Mouse (Mus musculus) hindbrain, embryonic 10.5 days (tissue): ENCODE measurements around the gene Nfasc. TPM values are rescaled to one million over a fixed set of nuclear protein-coding genes. Genes with fewer than 3 reads are reported as not detected.

Experiments
- DNase-seq: peaks from one replicate; pipeline ENCODE4 v3.0.0-alpha.2; 2017; ENCODE audit warnings: low spot score
- H3K27ac ChIP-seq: fragments of 300-500 bp; sonication (generic); 2 replicates; pipeline ENCODE4 v1.5.1; 2016; ENCODE audit warnings: mild to moderate bottlenecking, moderate library complexity
- H3K27me3 ChIP-seq: fragments of 300-500 bp; sonication (generic); 2 replicates; pipeline ENCODE4 v1.6.1; 2016; ENCODE audit warnings: mild to moderate bottlenecking; ENCODE audit not compliant: poor library complexity, insufficient read depth, severe bottlenecking
- H3K36me3 ChIP-seq: fragments of 300-500 bp; sonication (generic); 2 replicates; pipeline ENCODE4 v1.6.1; 2016; ENCODE audit warnings: mild to moderate bottlenecking, moderate library complexity
- H3K4me1 ChIP-seq: fragments of 300-500 bp; sonication (generic); replicated peaks from 2 replicates; pipeline ENCODE4 v1.6.1; 2016; ENCODE audit warnings: mild to moderate bottlenecking
- H3K4me3 ChIP-seq: fragments of 300-500 bp; sonication (generic); 2 replicates; pipeline ENCODE4 v1.5.1; 2016; ENCODE audit warnings: mild to moderate bottlenecking, moderate library complexity
- H3K9me3 ChIP-seq: fragments of 300-500 bp; sonication (generic); 2 replicates; pipeline ENCODE4 v1.6.1; 2016; ENCODE audit warnings: mild to moderate bottlenecking, moderate library complexity
- WGBS: fragments of 180-500 bp; shearing (Covaris S2); methylation state at CpG from one replicate; pipeline ENCODE4 v1.1.7; 2016; 5-methylcytosine and 5-hydroxymethylcytosine counted together
- polyA plus RNA-seq: library from polyadenylated mRNA; unstranded; fragments of >200 nt; fragmentation: Nextera tagmentation; extraction: Ambion mirVana; gene quantifications from 2 replicates; pipeline ENCODE4 v1.2.1, GENCODE M21; 2016

Gene Nfasc
- polyA plus RNA-seq, 1 experiment from 2014 or later, result 39.2 TPM

GRCm38 (mm10) chr1:132570068-132570780, 171.4 kb downstream of the Nfasc start:
- H3K9me3 ChIP-seq, result no peaks in the 10 kb centered on the region
- 91% methylated on average over 15 of the region's 15 CpGs for WGBS
- H3K4me1 ChIP-seq, result peaks cover 46% of the 10 kb centered on the region
- H3K4me3 ChIP-seq, result no peak overlapping the region
- H3K27me3 ChIP-seq, result no peaks in the 10 kb centered on the region; the same call in 1 of the 2 replicates
- DNase-seq, result no peak
- H3K36me3 ChIP-seq, result 0 out of 2 replicates have a peak, but pooled peaks cover 3% of the 10 kb centered on the region
- peak overlapping the region; percentile 70 for H3K27ac ChIP-seq

GRCm38 (mm10) chr1:132569516-132569915, 172.1 kb downstream of the Nfasc start:
- Histone ChIP-seq H3K27me3 (no peaks in the 10 kb centered on the region; the same call in 1 of the 2 replicates), H3K27ac (peak overlapping the region; percentile 74), H3K9me3 (no peaks in the 10 kb centered on the region), H3K4me1 (peaks cover 51% of the 10 kb centered on the region), H3K4me3 (no peak overlapping the region), H3K36me3 (0 out of 2 replicates have a peak, but pooled peaks cover 3% of the 10 kb centered on the region)
- 78% methylated on average over 9 of the region's 9 CpGs for WGBS
- no peak for DNase-seq

GRCm38 (mm10) chr1:132567336-132568125, 174.1 kb downstream of the Nfasc start:
- Histone ChIP-seq H3K36me3 (no peaks in the 10 kb centered on the region), H3K9me3 (no peaks in the 10 kb centered on the region), H3K27me3 (no peaks in the 10 kb centered on the region; the same call in 1 of the 2 replicates), H3K4me1 (peaks cover 53% of the 10 kb centered on the region), H3K4me3 (no peak overlapping the region), H3K27ac (peak overlapping the region; percentile 51; the same call in 1 of the 2 replicates)
- WGBS, result 80% methylated on average over 11 of the region's 11 CpGs
- no peak for DNase-seq

- WGBS, result 82% methylated on average over 7 of the region's 7 CpGs
- H3K4me1 ChIP-seq, result peaks cover 69% of the 10 kb centered on the region
- peaks cover 7% of the 10 kb centered on the region; the same call in 1 of the 2 replicates for H3K27me3 ChIP-seq
- no peak overlapping the region; the same call in 1 of the 2 replicates for H3K27ac ChIP-seq
- H3K9me3 ChIP-seq, result no peaks in the 10 kb centered on the region
- H3K4me3 ChIP-seq, result no peak overlapping the region
- no peaks in the 10 kb centered on the region for H3K36me3 ChIP-seq
- DNase-seq, result no peak
These were observed 175.8 kb downstream of the Nfasc start for GRCm38 (mm10) chr1:132565766-132566165.

- Histone ChIP-seq H3K27me3 (peaks cover 14% of the 10 kb centered on the region; the same call in 1 of the 2 replicates), H3K27ac (no peak overlapping the region), H3K4me3 (no peak overlapping the region), H3K9me3 (no peaks in the 10 kb centered on the region), H3K36me3 (no peaks in the 10 kb centered on the region), H3K4me1 (peaks cover 71% of the 10 kb centered on the region)
- 34% methylated on average over 6 of the region's 6 CpGs for WGBS
- no peak for DNase-seq
These were observed 176.7 kb downstream of the Nfasc start for GRCm38 (mm10) chr1:132564946-132565345.

GRCm38 (mm10) chr1:132562337-132562795, 179.2 kb downstream of the Nfasc start:
- peaks cover 77% of the 10 kb centered on the region for H3K4me1 ChIP-seq
- H3K9me3 ChIP-seq, result no peaks in the 10 kb centered on the region
- WGBS, result 30% methylated on average over 10 of the region's 10 CpGs
- peak overlapping the region; percentile 74 for H3K27ac ChIP-seq
- peaks cover 22% of the 10 kb centered on the region; the same call in 1 of the 2 replicates for H3K27me3 ChIP-seq
- no peaks in the 10 kb centered on the region for H3K36me3 ChIP-seq
- DNase-seq, result peak; percentile 52
- no peak overlapping the region for H3K4me3 ChIP-seq

GRCm38 (mm10) chr1:132560907-132561700, 180.5 kb downstream of the Nfasc start:
- H3K4me1 ChIP-seq, result peaks cover 76% of the 10 kb centered on the region
- H3K4me3 ChIP-seq, result no peak overlapping the region
- H3K27ac ChIP-seq, result peak overlapping the region; percentile 74
- no peaks in the 10 kb centered on the region for H3K36me3 ChIP-seq
- no peak for DNase-seq
- peaks cover 23% of the 10 kb centered on the region; the same call in 1 of the 2 replicates for H3K27me3 ChIP-seq
- no peaks in the 10 kb centered on the region for H3K9me3 ChIP-seq
- 81% methylated on average over 8 of the region's 8 CpGs for WGBS

GRCm38 (mm10) chr1:132559045-132559444, 182.6 kb downstream of the Nfasc start:
- H3K9me3 ChIP-seq, result no peaks in the 10 kb centered on the region
- DNase-seq, result peak; percentile 64
- 8% methylated on average over 6 of the region's 6 CpGs for WGBS

GRCm38 (mm10) chr1:132557901-132558631, 183.5 kb downstream of the Nfasc start:
- H3K36me3 ChIP-seq, result no peaks in the 10 kb centered on the region
- peak overlapping the region; percentile 76 for H3K27ac ChIP-seq
- peak; percentile 70 for DNase-seq
- H3K4me3 ChIP-seq, result no peak overlapping the region
- WGBS, result 36% methylated on average over 9 of the region's 9 CpGs
- H3K4me1 ChIP-seq, result peaks cover 60% of the 10 kb centered on the region
- no peaks in the 10 kb centered on the region for H3K9me3 ChIP-seq
- peaks cover 23% of the 10 kb centered on the region; the same call in 1 of the 2 replicates for H3K27me3 ChIP-seq

More at GRCm38 (mm10) chr1:132559045-132559444, 182.6 kb downstream of the Nfasc start:
- no peaks in the 10 kb centered on the region for H3K36me3 ChIP-seq
- H3K4me1 ChIP-seq, result peaks cover 64% of the 10 kb centered on the region
- H3K4me3 ChIP-seq, result no peak overlapping the region
- H3K27me3 ChIP-seq, result peaks cover 23% of the 10 kb centered on the region; the same call in 1 of the 2 replicates
- peak overlapping the region; percentile 76 for H3K27ac ChIP-seq

GRCm38 (mm10) chr1:132543789-132544188, 197.8 kb downstream of the Nfasc start:
- Histone ChIP-seq H3K27me3 (peaks cover 78% of the 10 kb centered on the region), H3K36me3 (no peaks in the 10 kb centered on the region), H3K4me3 (no peak overlapping the region), H3K4me1 (peaks cover 46% of the 10 kb centered on the region), H3K27ac (peak overlapping the region; percentile 50; the same call in 1 of the 2 replicates), H3K9me3 (no peaks in the 10 kb centered on the region)
- WGBS, result 72% methylated on average over 8 of the region's 8 CpGs
- DNase-seq, result no peak

- Histone ChIP-seq H3K4me1 (peaks cover 43% of the 10 kb centered on the region), H3K36me3 (no peaks in the 10 kb centered on the region), H3K27me3 (peaks cover 82% of the 10 kb centered on the region), H3K4me3 (peak within 1 kb of the TSS; percentile 56), H3K27ac (peak within 1 kb of the TSS; percentile 81), H3K9me3 (no peaks in the 10 kb centered on the region)
- WGBS, result under 1% methylated on average over 30 of the region's 30 CpGs
- DNase-seq, result peak; percentile 62
These were observed 198.8 kb downstream of the Nfasc start, which contains the start of gene Cntn2 for GRCm38 (mm10) chr1:132542762-132543306. Cntn2 (minus strand) TSS chr1:132543256.
